Mouse (Mus musculus): Measurements from ENCODE around the gene Gm13278. TPM values are rescaled to one million over a fixed set of nuclear protein-coding genes. Genes with fewer than 3 reads are reported as not detected.

Gm13278 gene
- polyA plus RNA-seq, 2 experiments: not detected

Other genes starting within 250 kb of the Gm13278 start
- not detected for gene Ifna15, start 233.3 kb upstream of the Gm13278 start, polyA plus RNA-seq (2012; fragmentation: generic; extraction: Trizol)
- not detected for gene Ifna14, start 219.8 kb upstream of the Gm13278 start, polyA plus RNA-seq (2012; fragmentation: generic; extraction: Trizol)
- gene Ifna9, start 199.2 kb upstream of the Gm13278 start, polyA plus RNA-seq (2012; fragmentation: generic; extraction: Trizol): not detected
- gene Ifna12, start 188.2 kb upstream of the Gm13278 start, polyA plus RNA-seq (2012; fragmentation: generic; extraction: Trizol): not detected
- not detected for gene C87499, start 157.1 kb upstream of the Gm13278 start, polyA plus RNA-seq (2012; fragmentation: generic; extraction: Trizol)
- not detected for gene Ifna13, start 147.1 kb upstream of the Gm13278 start, polyA plus RNA-seq (2012; fragmentation: generic; extraction: Trizol)
- not detected for gene Ifna16, start 114.6 kb upstream of the Gm13278 start, polyA plus RNA-seq (2012; fragmentation: generic; extraction: Trizol)
- not detected for gene Ifna2, start 107.6 kb upstream of the Gm13278 start, polyA plus RNA-seq (2012; fragmentation: generic; extraction: Trizol)
- under 1 TPM in 1 of 2 experiments, not detected in 1; 0.05 TPM for gene Ifnab, start 100.2 kb upstream of the Gm13278 start, polyA plus RNA-seq (2012; fragmentation: generic; extraction: Trizol)
- gene Gm26566, start 69.7 kb upstream of the Gm13278 start, polyA plus RNA-seq (2012; fragmentation: generic; extraction: Trizol): 1 to 10 TPM in 1 of 2 experiments, under 1 TPM in 1; 0.08 to 1.1 TPM
- gene Klhl9, start 69.1 kb upstream of the Gm13278 start, polyA plus RNA-seq (2012; fragmentation: generic; extraction: Trizol): 10 to 100 TPM in 1 of 2 experiments, 1 to 10 TPM in 1; 1.1 to 12.5 TPM
- not detected for gene Gm13271, start 36.7 kb upstream of the Gm13278 start, polyA plus RNA-seq (2012; fragmentation: generic; extraction: Trizol)
- gene Gm13283, start 31.4 kb upstream of the Gm13278 start, polyA plus RNA-seq (2012; fragmentation: generic; extraction: Trizol): not detected
- 1 to 10 TPM; 1.2 to 3.1 TPM for gene Gm13290, start 17.7 kb upstream of the Gm13278 start, polyA plus RNA-seq (2012; fragmentation: generic; extraction: Trizol)
- gene Gm13289, start 14.6 kb upstream of the Gm13278 start, polyA plus RNA-seq (2012; fragmentation: generic; extraction: Trizol): not detected
- gene Gm13272, start 11.7 kb upstream of the Gm13278 start, polyA plus RNA-seq (2012; fragmentation: generic; extraction: Trizol): under 1 TPM; 0.21 to 0.38 TPM
- gene Ifnz, start 9.4 kb upstream of the Gm13278 start, polyA plus RNA-seq (2012; fragmentation: generic; extraction: Trizol): not detected
- gene Gm13276, start 5.8 kb upstream of the Gm13278 start, polyA plus RNA-seq (2012; fragmentation: generic; extraction: Trizol): 1 to 10 TPM in 1 of 2 experiments, under 1 TPM in 1; 0.42 to 1.7 TPM
- gene Gm13277, start 2.9 kb upstream of the Gm13278 start, polyA plus RNA-seq (2012; fragmentation: generic; extraction: Trizol): not detected
- 1 to 10 TPM in 1 of 2 experiments, under 1 TPM in 1; 0.14 to 1.1 TPM for gene Gm13275, start 2.9 kb downstream of the Gm13278 start, polyA plus RNA-seq (2012; fragmentation: generic; extraction: Trizol)
- gene Gm13279, start 5.8 kb downstream of the Gm13278 start, polyA plus RNA-seq (2012; fragmentation: generic; extraction: Trizol): not detected
- gene Gm13285, start 8.1 kb downstream of the Gm13278 start, polyA plus RNA-seq (2012; fragmentation: generic; extraction: Trizol): not detected
- 1 to 10 TPM in 1 of 2 experiments, under 1 TPM in 1; 0.14 to 1.1 TPM for gene Gm13287, start 11.7 kb downstream of the Gm13278 start, polyA plus RNA-seq (2012; fragmentation: generic; extraction: Trizol)
- under 1 TPM; 0.05 to 0.50 TPM for gene Gm13288, start 14.0 kb downstream of the Gm13278 start, polyA plus RNA-seq (2012; fragmentation: generic; extraction: Trizol)
- gene Ifna7, start 24.7 kb downstream of the Gm13278 start, polyA plus RNA-seq (2012; fragmentation: generic; extraction: Trizol): not detected
- not detected for gene Ifna11, start 28.4 kb downstream of the Gm13278 start, polyA plus RNA-seq (2012; fragmentation: generic; extraction: Trizol)
- gene Ifna6, start 35.9 kb downstream of the Gm13278 start, polyA plus RNA-seq (2012; fragmentation: generic; extraction: Trizol): not detected
- gene Ifna5, start 44.0 kb downstream of the Gm13278 start, polyA plus RNA-seq (2012; fragmentation: generic; extraction: Trizol): not detected
- not detected for gene Ifna4, start 50.3 kb downstream of the Gm13278 start, polyA plus RNA-seq (2012; fragmentation: generic; extraction: Trizol)
- not detected for gene Ifna1, start 58.5 kb downstream of the Gm13278 start, polyA plus RNA-seq (2012; fragmentation: generic; extraction: Trizol)
- under 1 TPM in 1 of 2 experiments, not detected in 1; 0.08 TPM for gene Ifne, start 88.7 kb downstream of the Gm13278 start, polyA plus RNA-seq (2012; fragmentation: generic; extraction: Trizol)